23 mouse cellular contexts compared by ENCODE assay signal in genomic region chr9:61206725-61207365, GRCm38 (mm10).
DNase-seq lines count a peak whose midpoint lies in the region; ATAC-seq and TF ChIP-seq lines count a peak whose summit lies in the region.
"Had no signal": no experiment of that assay in that cellular context is flagged by ENCODE, and none has a peak within 500 bp of the region (broad histone marks: within the 10 kb centered on the region; RNA-seq: fewer than 3 reads in every experiment).

No protein-coding gene starts in this region.

- H3K27ac ChIP-seq in embryonic facial prominence, embryonic 11.5 days (replicated peaks; ENCODE audit: low read depth, low read length), result no peak overlapping the region
- H3K27ac ChIP-seq in embryonic facial prominence, embryonic 10.5 days (replicated peaks), result no peak overlapping the region
- no peak overlapping the region for H3K27ac ChIP-seq in midbrain, embryonic 12.5 days (replicated peaks)
- no peak overlapping the region for H3K27ac ChIP-seq in midbrain, postnatal 0 days (ENCODE audit: low read depth, low read length)
- H3K27ac ChIP-seq in hindbrain, embryonic 14.5 days, result no peak overlapping the region; the same call in 1 of the 2 replicates
- H3K27ac ChIP-seq: left cerebral cortex, adult 2 months; limb, embryonic 10.5 days; liver, embryonic 15.5 days; lung, embryonic 15.5 days; stomach, embryonic 15.5 days had no signal

- no peak for TF ChIP-seq CTCF in midbrain, postnatal 0 days (IDR thresholded peaks at IDR 0.05)
- TF ChIP-seq CTCF in brain, embryonic 14.5 days (IDR thresholded peaks at IDR 0.05; ENCODE audit: borderline replicate concordance, extremely low read depth, insufficient read depth, insufficient read length), result no peak

- no peaks in the 10 kb centered on the region for H3K36me3 ChIP-seq in embryonic facial prominence, embryonic 11.5 days (replicated peaks; ENCODE audit: control insufficient read depth, insufficient read depth, low read depth, low read length)
- no peaks in the 10 kb centered on the region for H3K36me3 ChIP-seq in embryonic facial prominence, embryonic 10.5 days (replicated peaks)
- no peaks in the 10 kb centered on the region for H3K36me3 ChIP-seq in midbrain, embryonic 12.5 days
- H3K36me3 ChIP-seq in midbrain, postnatal 0 days (ENCODE audit: insufficient read depth, low read length), result no peaks in the 10 kb centered on the region
- no peaks in the 10 kb centered on the region for H3K36me3 ChIP-seq in hindbrain, embryonic 14.5 days (replicated peaks; ENCODE audit: control insufficient read depth, insufficient read depth)
- H3K36me3 ChIP-seq: limb, embryonic 10.5 days; liver, embryonic 15.5 days; lung, embryonic 15.5 days; stomach, embryonic 15.5 days had no signal

- TF ChIP-seq POLR2A in brain, embryonic 14.5 days (IDR thresholded peaks at IDR 0.05; ENCODE audit: borderline replicate concordance, extremely low read depth, insufficient read depth, insufficient read length, poor library complexity, severe bottlenecking), result no peak

- H3K4me1 ChIP-seq in embryonic facial prominence, embryonic 11.5 days (ENCODE audit: control insufficient read depth, insufficient read depth, low read length), result no peaks in the 10 kb centered on the region
- peaks cover 39% of the 10 kb centered on the region for H3K4me1 ChIP-seq in embryonic facial prominence, embryonic 10.5 days
- peaks cover 23% of the 10 kb centered on the region for H3K4me1 ChIP-seq in midbrain, embryonic 12.5 days
- H3K4me1 ChIP-seq in midbrain, postnatal 0 days (ENCODE audit: insufficient read depth, low read length), result no peaks in the 10 kb centered on the region
- H3K4me1 ChIP-seq in hindbrain, embryonic 14.5 days (replicated peaks; ENCODE audit: control insufficient read depth, insufficient read depth, low read length), result peaks cover 9% of the 10 kb centered on the region
- H3K4me1 ChIP-seq: liver, embryonic 15.5 days; lung, embryonic 15.5 days; megakaryocyte, embryonic 14.5 days; stomach, embryonic 15.5 days had no signal

- no peak for DNase-seq in embryonic facial prominence, embryonic 11.5 days (ENCODE audit: low spot score)
- DNase-seq in embryonic facial prominence, embryonic 10.5 days (ENCODE audit: low spot score), result no peak
- DNase-seq in midbrain, postnatal 0 days (ENCODE audit: low spot score), result no peak
- DNase-seq in brain, embryonic 14.5 days (ENCODE audit: low read depth), result peak; percentile 83
- no peak for DNase-seq in hindbrain, embryonic 14.5 days (ENCODE audit: low spot score)
- no peak for DNase-seq in urinary bladder, adult 18-20 months (ENCODE audit: low spot score in 2 of 2)
- DNase-seq: adrenal gland, postnatal 10 days; cerebellum, adult 9-10 months; gastrocnemius, postnatal 36 days; heart, postnatal 36 days; kidney, adult 8-10 months; kidney, postnatal 10 days; liver; lung, postnatal 36 days; thymus, postnatal 25 days had no signal

- H3K4me2 ChIP-seq in embryonic facial prominence, embryonic 11.5 days (ENCODE audit: low read depth, low read length), result no peak overlapping the region
- H3K4me2 ChIP-seq in midbrain, embryonic 12.5 days (replicated peaks), result no peak overlapping the region
- no peak overlapping the region for H3K4me2 ChIP-seq in midbrain, postnatal 0 days (ENCODE audit: low read depth, low read length, poor library complexity, severe bottlenecking)
- H3K4me2 ChIP-seq in hindbrain, embryonic 14.5 days (replicated peaks), result no peak overlapping the region
- H3K4me2 ChIP-seq: liver, embryonic 15.5 days; lung, embryonic 15.5 days; stomach, embryonic 15.5 days had no signal

- no peaks in the 10 kb centered on the region for H3K9me3 ChIP-seq in embryonic facial prominence, embryonic 11.5 days (replicated peaks; ENCODE audit: control insufficient read depth, low read length)
- H3K9me3 ChIP-seq in embryonic facial prominence, embryonic 10.5 days, result no peaks in the 10 kb centered on the region
- H3K9me3 ChIP-seq in midbrain, embryonic 12.5 days, result no peaks in the 10 kb centered on the region
- no peaks in the 10 kb centered on the region for H3K9me3 ChIP-seq in midbrain, postnatal 0 days (ENCODE audit: low read length)
- no peaks in the 10 kb centered on the region for H3K9me3 ChIP-seq in hindbrain, embryonic 14.5 days (ENCODE audit: control insufficient read depth, low read length)
- H3K9me3 ChIP-seq: limb, embryonic 10.5 days; liver, embryonic 15.5 days; lung, embryonic 15.5 days; stomach, embryonic 15.5 days had no signal

- H3K4me3 ChIP-seq in embryonic facial prominence, embryonic 11.5 days (ENCODE audit: low read depth, low read length), result no peak overlapping the region
- H3K4me3 ChIP-seq in embryonic facial prominence, embryonic 10.5 days, result no peak overlapping the region
- H3K4me3 ChIP-seq in midbrain, embryonic 12.5 days, result no peak overlapping the region
- no peak overlapping the region for H3K4me3 ChIP-seq in midbrain, postnatal 0 days (ENCODE audit: low read depth, low read length)
- no peak overlapping the region for H3K4me3 ChIP-seq in hindbrain, embryonic 14.5 days (replicated peaks; ENCODE audit: low read length)
- H3K4me3 ChIP-seq: left cerebral cortex, adult 2 months; limb, embryonic 10.5 days; liver, embryonic 15.5 days; lung, embryonic 15.5 days; megakaryocyte, embryonic 14.5 days; stomach, embryonic 15.5 days had no signal

- H3K27me3 ChIP-seq in embryonic facial prominence, embryonic 11.5 days (ENCODE audit: control insufficient read depth, insufficient read depth, low read length), result no peaks in the 10 kb centered on the region
- peaks cover 69% of the 10 kb centered on the region for H3K27me3 ChIP-seq in embryonic facial prominence, embryonic 10.5 days (replicated peaks; ENCODE audit: low read depth, poor library complexity, severe bottlenecking)
- peaks cover 30% of the 10 kb centered on the region for H3K27me3 ChIP-seq in midbrain, embryonic 12.5 days
- H3K27me3 ChIP-seq in midbrain, postnatal 0 days (ENCODE audit: insufficient read depth, low read length), result no peaks in the 10 kb centered on the region; the same call in 1 of the 2 replicates
- no peaks in the 10 kb centered on the region; the same call in 1 of the 2 replicates for H3K27me3 ChIP-seq in hindbrain, embryonic 14.5 days (ENCODE audit: control insufficient read depth, insufficient read depth, low read length)
- H3K27me3 ChIP-seq: stomach, embryonic 15.5 days had no signal

- ATAC-seq in embryonic facial prominence, embryonic 11.5 days (replicated peaks; ENCODE audit: insufficient number of reproducible peaks, low FRiP score, low TSS enrichment, low read depth), result 0 out of 2 replicates have a peak, but pooled peaks have one; percentile 48
- ATAC-seq in midbrain, embryonic 12.5 days (ENCODE audit: low FRiP score, low read depth), result peak; percentile 65; the same call in 1 of the 2 replicates
- no peak for ATAC-seq in midbrain, postnatal 0 days (ENCODE audit: low FRiP score)
- peak; percentile 66; the same call in 1 of the 2 replicates for ATAC-seq in hindbrain, embryonic 14.5 days (ENCODE audit: low FRiP score)
- ATAC-seq: activated CD4-positive, CD25-positive, alpha-beta regulatory T cell, adult 4 months had no signal

- no peak overlapping the region for H3K9ac ChIP-seq in embryonic facial prominence, embryonic 11.5 days (replicated peaks; ENCODE audit: low read length)
- H3K9ac ChIP-seq in midbrain, embryonic 12.5 days (replicated peaks), result no peak overlapping the region
- H3K9ac ChIP-seq in midbrain, postnatal 0 days (replicated peaks; ENCODE audit: low read length, poor library complexity, severe bottlenecking), result no peak overlapping the region
- no peak overlapping the region for H3K9ac ChIP-seq in hindbrain, embryonic 14.5 days
- H3K9ac ChIP-seq: liver, embryonic 15.5 days; lung, embryonic 15.5 days; stomach, embryonic 15.5 days had no signal

- 70% methylated on average over 13 of the region's 13 CpGs for WGBS in embryonic facial prominence, embryonic 11.5 days
- WGBS in embryonic facial prominence, embryonic 10.5 days, result 75% methylated on average over 13 of the region's 13 CpGs
- WGBS in midbrain, embryonic 12.5 days, result 57% methylated on average over 13 of the region's 13 CpGs
- 50% methylated on average over 13 of the region's 13 CpGs for WGBS in midbrain, postnatal 0 days
- 37% methylated on average over 13 of the region's 13 CpGs for WGBS in hindbrain, embryonic 14.5 days
